ENCODE assay signal across 14 mouse cellular contexts in genomic region chr1:152468443-152468842, GRCm38 (mm10).
A peak's percentile ranks its signal among the peaks of the same experiment; 100 is the strongest.
DNase-seq lines count a peak whose midpoint lies in the region; ATAC-seq and TF ChIP-seq lines count a peak whose summit lies in the region.
"Had no signal": no experiment of that assay in that cellular context is flagged by ENCODE, and none has a peak within 500 bp of the region (broad histone marks: within the 10 kb centered on the region; RNA-seq: fewer than 3 reads in every experiment).

No protein-coding gene starts in this region.

- no peaks in the 10 kb centered on the region for H3K9me3 ChIP-seq in forebrain, embryonic 14.5 days (replicated peaks; ENCODE audit: control insufficient read depth, low read length)
- H3K9me3 ChIP-seq in forebrain, embryonic 12.5 days, result no peaks in the 10 kb centered on the region
- H3K9me3 ChIP-seq in hindbrain, postnatal 0 days (ENCODE audit: low read length), result no peaks in the 10 kb centered on the region
- H3K9me3 ChIP-seq in midbrain, postnatal 0 days (ENCODE audit: low read length), result no peaks in the 10 kb centered on the region
- H3K9me3 ChIP-seq: heart, embryonic 10.5 days had no signal

- no peaks in the 10 kb centered on the region for H3K27me3 ChIP-seq in forebrain, embryonic 14.5 days (replicated peaks; ENCODE audit: control insufficient read depth, insufficient read depth, low read length)
- no peaks in the 10 kb centered on the region for H3K27me3 ChIP-seq in forebrain, embryonic 12.5 days
- H3K27me3 ChIP-seq in hindbrain, postnatal 0 days (ENCODE audit: insufficient read depth, low read length), result no peaks in the 10 kb centered on the region
- H3K27me3 ChIP-seq in midbrain, postnatal 0 days (ENCODE audit: insufficient read depth, low read length), result no peaks in the 10 kb centered on the region
- H3K27me3 ChIP-seq in kidney, adult 2 months (replicated peaks; ENCODE audit: control insufficient read depth, insufficient read depth, low read length), result no peaks in the 10 kb centered on the region

- H3K36me3 ChIP-seq in forebrain, embryonic 14.5 days (ENCODE audit: control insufficient read depth, insufficient read depth, low read length), result no peaks in the 10 kb centered on the region
- H3K36me3 ChIP-seq in forebrain, embryonic 12.5 days (replicated peaks), result no peaks in the 10 kb centered on the region
- no peaks in the 10 kb centered on the region for H3K36me3 ChIP-seq in hindbrain, postnatal 0 days (ENCODE audit: insufficient read depth, low read length)
- no peaks in the 10 kb centered on the region for H3K36me3 ChIP-seq in midbrain, postnatal 0 days (ENCODE audit: insufficient read depth, low read length)
- H3K36me3 ChIP-seq in kidney, adult 2 months (ENCODE audit: control insufficient read depth, insufficient read depth, low read length), result no peaks in the 10 kb centered on the region
- H3K36me3 ChIP-seq: heart, embryonic 10.5 days had no signal

- H3K4me1 ChIP-seq in forebrain, embryonic 14.5 days (ENCODE audit: control insufficient read depth, insufficient read depth, low read length), result peaks cover 4% of the 10 kb centered on the region; the same call in 1 of the 2 replicates
- peaks cover 5% of the 10 kb centered on the region; the same call in 1 of the 2 replicates for H3K4me1 ChIP-seq in forebrain, embryonic 12.5 days
- H3K4me1 ChIP-seq in hindbrain, postnatal 0 days (ENCODE audit: insufficient read depth, low read length), result no peaks in the 10 kb centered on the region
- H3K4me1 ChIP-seq in midbrain, postnatal 0 days (ENCODE audit: insufficient read depth, low read length), result no peaks in the 10 kb centered on the region
- no peaks in the 10 kb centered on the region for H3K4me1 ChIP-seq in kidney, adult 2 months (ENCODE audit: control insufficient read depth, insufficient read depth, low read length)

- peak overlapping the region; percentile 52; the same call in 1 of the 2 replicates for H3K27ac ChIP-seq in forebrain, embryonic 14.5 days (ENCODE audit: low read depth, low read length)
- H3K27ac ChIP-seq in forebrain, embryonic 12.5 days, result no peak overlapping the region
- no peak overlapping the region for H3K27ac ChIP-seq in hindbrain, postnatal 0 days
- H3K27ac ChIP-seq in midbrain, postnatal 0 days (ENCODE audit: low read depth, low read length), result 0 out of 2 replicates have a peak overlapping the region, but pooled peaks have one; percentile 9
- H3K27ac ChIP-seq in kidney, adult 2 months (ENCODE audit: insufficient read depth, low read depth, low read length), result no peak overlapping the region
- H3K27ac ChIP-seq: heart, embryonic 10.5 days had no signal

- TF ChIP-seq POLR2A in kidney, adult 2 months (IDR thresholded peaks at IDR 0.05; ENCODE audit: low read depth, low read length), result no peak

- DNase-seq in forebrain, embryonic 14.5 days (ENCODE audit: low spot score), result peak; percentile 82
- DNase-seq in layer of hippocampus, adult 11-12 months (ENCODE audit: low spot score), result peak; percentile 49
- DNase-seq in layer of hippocampus, adult 9-10 months (ENCODE audit: low spot score), result no peak
- peak; percentile 36 for DNase-seq in hindbrain, postnatal 0 days (ENCODE audit: low spot score)
- peak; percentile 40 for DNase-seq in midbrain, postnatal 0 days (ENCODE audit: low spot score)
- DNase-seq in embryo, embryonic 11 days, result no peak
- no peak for DNase-seq in kidney, adult 2 months
- DNase-seq: adrenal gland, adult 8-10 months; cerebellum, adult 9-10 months; kidney, adult 8-10 months; lung, adult 18-20 months had no signal

- WGBS in forebrain, embryonic 14.5 days, result 25% methylated on average over 9 of the region's 9 CpGs
- 66% methylated on average over 9 of the region's 9 CpGs for WGBS in forebrain, embryonic 12.5 days
- WGBS in hindbrain, postnatal 0 days, result 21% methylated on average over 9 of the region's 9 CpGs
- WGBS in midbrain, postnatal 0 days, result 26% methylated on average over 9 of the region's 9 CpGs
- WGBS in kidney, adult 2 months, result 73% methylated on average over 9 of the region's 9 CpGs

- no peak for TF ChIP-seq CTCF in hindbrain, postnatal 0 days (IDR thresholded peaks at IDR 0.05; ENCODE audit: low read depth)
- TF ChIP-seq CTCF in midbrain, postnatal 0 days (IDR thresholded peaks at IDR 0.05), result no peak
- no peak for TF ChIP-seq CTCF in kidney, adult 2 months (conservative IDR thresholded peaks at IDR 0.05; ENCODE audit: insufficient read depth, insufficient read length, low read depth, low read length)

- no peak overlapping the region for H3K9ac ChIP-seq in forebrain, embryonic 14.5 days (ENCODE audit: low read length)
- H3K9ac ChIP-seq in forebrain, embryonic 12.5 days, result no peak overlapping the region
- no peak overlapping the region for H3K9ac ChIP-seq in hindbrain, postnatal 0 days (replicated peaks; ENCODE audit: low read length)
- no peak overlapping the region for H3K9ac ChIP-seq in midbrain, postnatal 0 days (replicated peaks; ENCODE audit: low read length, poor library complexity, severe bottlenecking)

- peak; percentile 72 for ATAC-seq in forebrain, embryonic 14.5 days
- ATAC-seq in forebrain, embryonic 12.5 days (ENCODE audit: low FRiP score), result no peak
- no peak for ATAC-seq in hindbrain, postnatal 0 days
- ATAC-seq in midbrain, postnatal 0 days (ENCODE audit: low FRiP score), result no peak

- H3K4me3 ChIP-seq in forebrain, embryonic 14.5 days (ENCODE audit: low read depth, low read length), result no peak overlapping the region
- no peak overlapping the region for H3K4me3 ChIP-seq in forebrain, embryonic 12.5 days (replicated peaks)
- no peak overlapping the region for H3K4me3 ChIP-seq in hindbrain, postnatal 0 days (ENCODE audit: low read length)
- H3K4me3 ChIP-seq in midbrain, postnatal 0 days (ENCODE audit: low read depth, low read length), result no peak overlapping the region
- no peak overlapping the region for H3K4me3 ChIP-seq in kidney, adult 2 months (ENCODE audit: insufficient read depth, low read depth, low read length)
- H3K4me3 ChIP-seq: erythroblast, embryonic 14.5 days; heart, embryonic 10.5 days had no signal

- H3K4me2 ChIP-seq in forebrain, embryonic 14.5 days (ENCODE audit: low read length), result no peak overlapping the region
- no peak overlapping the region for H3K4me2 ChIP-seq in forebrain, embryonic 12.5 days
- H3K4me2 ChIP-seq in hindbrain, postnatal 0 days (ENCODE audit: low read depth, low read length), result no peak overlapping the region
- H3K4me2 ChIP-seq in midbrain, postnatal 0 days (ENCODE audit: low read depth, low read length, poor library complexity, severe bottlenecking), result no peak overlapping the region

Comparison
In these comparisons a context has a peak if more than half of its experiments do, and no peak if none do; other contexts are left out.
1. DNase-seq: peak in forebrain, embryonic 14.5 days (single experiment), layer of hippocampus, adult 11-12 months (single experiment), hindbrain, postnatal 0 days (single experiment) and midbrain, postnatal 0 days (single experiment); none in layer of hippocampus, adult 9-10 months (single experiment), embryo, embryonic 11 days (single experiment) and kidney, adult 2 months (single experiment).
2. H3K27ac ChIP-seq: peak in forebrain, embryonic 14.5 days (single experiment) and midbrain, postnatal 0 days (single experiment); none in forebrain, embryonic 12.5 days (single experiment), hindbrain, postnatal 0 days (single experiment) and kidney, adult 2 months (single experiment).